In the genomic region with DNA sequence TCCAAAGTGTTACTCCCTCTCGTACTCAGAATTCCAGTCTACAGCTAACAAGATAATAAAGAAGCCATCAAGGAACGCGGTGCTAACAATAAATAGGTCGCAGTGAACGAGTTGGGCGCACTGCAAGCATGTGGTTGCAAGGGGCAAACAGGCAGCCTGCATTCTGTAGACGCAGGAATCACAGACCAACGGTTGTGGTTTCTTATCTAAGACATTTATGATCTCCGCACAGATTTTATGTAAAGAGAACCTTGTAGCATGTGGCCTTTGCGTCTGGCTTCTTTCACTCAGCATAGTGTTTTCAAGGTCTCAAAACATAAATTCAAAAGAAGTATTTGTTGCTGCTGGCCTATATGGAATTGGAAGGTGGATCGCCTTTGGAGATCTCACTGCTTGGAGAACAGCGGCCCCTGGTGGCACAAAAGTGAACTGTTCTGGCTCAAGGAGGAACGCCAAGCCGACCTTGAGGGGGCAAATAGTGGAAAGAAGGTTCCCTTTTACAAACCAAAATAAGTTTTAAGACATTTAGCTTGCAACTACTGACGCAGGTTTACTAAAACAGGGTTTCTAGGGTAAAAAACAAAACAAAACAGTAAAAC, we compare ENCODE assay signal across 9 mouse cellular contexts. TPM values are rescaled to one million over a fixed set of nuclear protein-coding genes. Genes with fewer than 3 reads are reported as not detected.
A peak's percentile ranks its signal among the peaks of the same experiment; 100 is the strongest.
DNase-seq lines count a peak whose midpoint lies in the region; ATAC-seq and TF ChIP-seq lines count a peak whose summit lies in the region.
"Had no signal": no experiment of that assay in that cellular context is flagged by ENCODE, and none has a peak within 500 bp of the region (broad histone marks: within the 10 kb centered on the region; RNA-seq: fewer than 3 reads in every experiment).

No protein-coding gene starts in this region.

- no peak overlapping the region for H3K9ac ChIP-seq in liver, adult 2 months (ENCODE audit: low read depth, low read length)
- no peak overlapping the region for H3K9ac ChIP-seq in neural tube, embryonic 11.5 days (ENCODE audit: low read length)

- H3K79me2 ChIP-seq in liver, adult 2 months (ENCODE audit: control insufficient read depth, insufficient read depth, low read length) = no peaks in the 10 kb centered on the region

- H3K4me3 ChIP-seq in liver, adult 2 months (ENCODE audit: insufficient read depth, low read depth, low read length) = no peak overlapping the region
- no peak overlapping the region for H3K4me3 ChIP-seq in neural tube, embryonic 11.5 days (ENCODE audit: low read depth, low read length)
- peak overlapping the region; percentile 47 for H3K4me3 ChIP-seq in testis, adult 2 months (ENCODE audit: control insufficient read depth, low read depth, low read length)

- H3K4me1 ChIP-seq in liver, adult 2 months (ENCODE audit: control insufficient read depth, insufficient read depth, low read length) = no peaks in the 10 kb centered on the region
- H3K4me1 ChIP-seq in neural tube, embryonic 11.5 days (ENCODE audit: control insufficient read depth, insufficient read depth, low read length) = no peaks in the 10 kb centered on the region
- peaks cover 12% of the 10 kb centered on the region for H3K4me1 ChIP-seq in testis, adult 2 months (ENCODE audit: control insufficient read depth, insufficient read depth, low read length)

- TF ChIP-seq POLR2A in liver, adult 2 months (IDR thresholded peaks at IDR 0.05; ENCODE audit: extremely low read depth, insufficient read depth, low read length) = no peak
- TF ChIP-seq POLR2A in testis, adult 2 months (IDR thresholded peaks at IDR 0.05; ENCODE audit: control insufficient read depth, low read depth, low read length) = no peak

- TF ChIP-seq CTCF in liver, adult 2 months (IDR thresholded peaks at IDR 0.05; ENCODE audit: low read depth, low read length) = peak; percentile 91
- peak; percentile 91 for TF ChIP-seq CTCF in testis, adult 2 months (IDR thresholded peaks at IDR 0.05; ENCODE audit: control insufficient read depth, insufficient read depth, insufficient replicate concordance, low read depth, low read length)

- H3K9me3 ChIP-seq in neural tube, embryonic 11.5 days (ENCODE audit: control insufficient read depth, low read length) = no peaks in the 10 kb centered on the region

- peak; percentile 27; the same call in 1 of the 2 replicates for ATAC-seq in neural tube, embryonic 11.5 days (ENCODE audit: insufficient read depth, low FRiP score, low TSS enrichment)

- H3K36me3 ChIP-seq in liver, adult 2 months (ENCODE audit: control insufficient read depth, insufficient read depth, low read length) = no peaks in the 10 kb centered on the region
- H3K36me3 ChIP-seq in neural tube, embryonic 11.5 days (ENCODE audit: control insufficient read depth, insufficient read depth, low read length) = no peaks in the 10 kb centered on the region
- no peaks in the 10 kb centered on the region for H3K36me3 ChIP-seq in testis, adult 2 months (ENCODE audit: control insufficient read depth, insufficient read depth, low read length)

- WGBS in liver, adult 2 months = 27% methylated on average over 15 of the region's 15 CpGs
- WGBS in neural tube, embryonic 11.5 days = 22% methylated on average over 15 of the region's 15 CpGs

- H3K27me3 ChIP-seq in liver, adult 2 months (ENCODE audit: control insufficient read depth, insufficient read depth, low read length) = no peaks in the 10 kb centered on the region
- no peaks in the 10 kb centered on the region for H3K27me3 ChIP-seq in neural tube, embryonic 11.5 days (ENCODE audit: control insufficient read depth, insufficient read depth, low read length)
- H3K27me3 ChIP-seq in testis, adult 2 months (ENCODE audit: control insufficient read depth, insufficient read depth, low read length) = no peaks in the 10 kb centered on the region

- no peak overlapping the region for H3K4me2 ChIP-seq in neural tube, embryonic 11.5 days (ENCODE audit: low read depth)

- DNase-seq in 416B (ENCODE audit: low read depth) = peak; percentile 55
- peak; percentile 87 for DNase-seq in adrenal gland, adult 18-20 months (ENCODE audit: low spot score in 2 of 2)
- peak; percentile 80 for DNase-seq in embryo, embryonic 10 days (ENCODE audit: low spot score)
- peak; percentile 60 to 66 for DNase-seq in gastrocnemius, postnatal 4 days (ENCODE audit: low spot score in 2 of 2)
- peak; percentile 28 to 75 for DNase-seq in kidney, adult 8-10 months
- DNase-seq in liver, adult 2 months (ENCODE audit: extremely low read depth, low read depth, low spot score) = peak; percentile 44
- DNase-seq in neural tube, embryonic 11.5 days (ENCODE audit: low spot score) = peak; percentile 80

- no peak overlapping the region for H3K27ac ChIP-seq in liver, adult 2 months (replicated peaks; ENCODE audit: insufficient read depth, low read depth, low read length)
- H3K27ac ChIP-seq in neural tube, embryonic 11.5 days (ENCODE audit: low read depth, low read length) = no peak overlapping the region
- no peak overlapping the region for H3K27ac ChIP-seq in testis, adult 2 months (ENCODE audit: control insufficient read depth, insufficient read depth, low read depth, low read length)

RNA-seq across cellular contexts. Expression of a gene that starts 3.2 kb away (rescaled TPM):
- not detected for total RNA-seq in adrenal gland, adult 18-20 months (2021)
- total RNA-seq in gastrocnemius, postnatal 4 days (2021) = not detected
- not detected in 2 replicates for total RNA-seq in liver, adult 2 months (2014; rRNA removed)
- not detected in 2 replicates for polyA plus RNA-seq in liver, adult 2 months (2012; rRNA removed)
- not detected in 2 replicates for polyA plus RNA-seq in neural tube, embryonic 11.5 days (2014; fragmentation: Nextera tagmentation; extraction: Ambion mirVana)
- 0.86 and 1.1 TPM in 2 replicates for polyA plus RNA-seq in testis, adult 2 months (2012; rRNA removed)
- polyA plus RNA-seq: stomach, embryonic 16.5 days had no signal
